Mouse (Mus musculus): ENCODE data around the gene Prb1.
"Not testable (repeated sequence)": the region's sequence is repeated elsewhere in the genome, so short reads cannot be mapped to it uniquely, and the experiment has no call there.

Gene Prb1

GRCm38 (mm10) chr6:132210421-132210820 is at the start of gene Prb1:
Gene Prb1, minus strand, starts transcription at chr6:132210521.
- DNase-seq, result not testable (repeated sequence)
